Mouse (Mus musculus) cerebellum, adult 2 months (tissue): ENCODE data around the gene Tinf2.

Experiments
- CTCF ChIP-seq: fragments of 200-500 bp; IDR thresholded peaks from 2 replicates; pipeline ENCODE4 v1.5.1; 2011; ENCODE audit warnings: low read depth, mild to moderate bottlenecking, control low read depth, low read length, moderate library complexity, borderline replicate concordance; ENCODE audit not compliant: insufficient read depth
- POLR2A ChIP-seq: fragments of 200-500 bp; IDR thresholded peaks from 2 replicates; pipeline ENCODE4 v1.6.1; 2011; ENCODE audit warnings: low read length, control low read depth, borderline replicate concordance; ENCODE audit not compliant: insufficient read depth

DNA sequence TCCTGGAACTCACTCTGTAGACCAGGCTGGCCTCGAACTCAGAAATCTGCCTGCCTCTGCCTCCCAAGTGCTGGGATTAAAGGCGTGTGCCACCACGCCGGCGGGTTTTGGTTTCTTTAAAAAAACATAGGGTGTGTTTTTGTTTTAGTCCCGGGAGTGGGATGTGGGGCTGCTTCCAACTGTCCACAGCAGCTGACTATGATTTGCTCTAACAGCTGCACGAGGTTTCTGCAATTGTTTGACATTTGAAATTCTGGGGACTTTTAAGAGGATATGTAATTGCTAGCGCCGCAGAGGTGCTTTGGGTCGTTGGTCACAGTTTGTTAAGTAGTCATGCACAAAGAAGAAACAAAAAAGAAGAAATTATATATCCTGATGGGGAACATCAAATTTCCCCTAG lies 7.8 kb upstream of the Tinf2 start:
- TF ChIP-seq POLR2A (no peak), CTCF (no peak)
